Mouse (Mus musculus): ENCODE measurements around the gene Gdpd3. TPM values are rescaled to one million over a fixed set of nuclear protein-coding genes. Genes with fewer than 3 reads are reported as not detected.
"Not testable (repeated sequence)": the region's sequence is repeated elsewhere in the genome, so short reads cannot be mapped to it uniquely, and the experiment has no call there.

Gdpd3 gene
- polyA plus RNA-seq, 1 experiment from 2014 or later = 2.0 TPM

- peaks cover 37% of the 10 kb centered on the region for H3K4me1 ChIP-seq (ENCODE audit: control insufficient read depth, insufficient read depth, low read length)
These were observed 13.0 kb downstream of the Gdpd3 start for GRCm38 (mm10) chr7:126779101-126779500.

GRCm38 (mm10) chr7:126779983-126780970 is 14.1 kb downstream of the Gdpd3 start:
- peak overlapping the region; percentile 34 for H3K9ac ChIP-seq (replicated peaks; ENCODE audit: low read length)
- 2% methylated on average over 21 of the region's 21 CpGs for WGBS
- H3K9me3 ChIP-seq (ENCODE audit: control insufficient read depth, low read length) = no peaks in the 10 kb centered on the region
- peak overlapping the region; percentile 42 for H3K4me3 ChIP-seq (replicated peaks; ENCODE audit: low read depth, low read length)
- peak; percentile 96 for DNase-seq
- peak; percentile 64 for ATAC-seq (ENCODE audit: low FRiP score, low TSS enrichment)
- peaks cover 37% of the 10 kb centered on the region for H3K4me1 ChIP-seq (ENCODE audit: control insufficient read depth, insufficient read depth, low read length)
- H3K36me3 ChIP-seq (ENCODE audit: control insufficient read depth, insufficient read depth, low read length) = peaks cover 23% of the 10 kb centered on the region
- H3K27me3 ChIP-seq (ENCODE audit: control insufficient read depth, insufficient read depth, low read length) = no peaks in the 10 kb centered on the region
- peak overlapping the region; percentile 83 for H3K27ac ChIP-seq (replicated peaks; ENCODE audit: low read depth, low read length)
- H3K4me2 ChIP-seq (ENCODE audit: low read length) = peak overlapping the region; percentile 83

More at GRCm38 (mm10) chr7:126779101-126779500, 13.0 kb downstream of the Gdpd3 start:
- Histone ChIP-seq H3K36me3 (ENCODE audit: control insufficient read depth, insufficient read depth, low read length) (peaks cover 11% of the 10 kb centered on the region), H3K4me2 (ENCODE audit: low read length) (peak overlapping the region; percentile 83)
- H3K4me3 ChIP-seq (replicated peaks; ENCODE audit: low read depth, low read length); H3K9ac ChIP-seq (replicated peaks; ENCODE audit: low read length); H3K27ac ChIP-seq (replicated peaks; ENCODE audit: low read depth, low read length); H3K27me3 ChIP-seq (ENCODE audit: control insufficient read depth, insufficient read depth, low read length); H3K9me3 ChIP-seq (ENCODE audit: control insufficient read depth, low read length); ATAC-seq (ENCODE audit: low FRiP score, low TSS enrichment); DNase-seq: not testable (repeated sequence)
- WGBS = 95% methylated on average over 7 of the region's 7 CpGs

GRCm38 (mm10) chr7:126780971-126781635 is 15.0 kb downstream of the Gdpd3 start, which contains the start of gene Tbx6:
Tbx6 (plus strand) TSS chr7:126781483.
- H3K36me3 ChIP-seq (ENCODE audit: control insufficient read depth, insufficient read depth, low read length) = peaks cover 31% of the 10 kb centered on the region
- H3K4me1 ChIP-seq (ENCODE audit: control insufficient read depth, insufficient read depth, low read length) = peaks cover 31% of the 10 kb centered on the region
- peak within 1 kb of the TSS; percentile 42 for H3K4me3 ChIP-seq (replicated peaks; ENCODE audit: low read depth, low read length)
- 6% methylated on average over 22 of the region's 22 CpGs for WGBS
- peak within 1 kb of the TSS; percentile 83 for H3K4me2 ChIP-seq (ENCODE audit: low read length)
- DNase-seq (no peak), ATAC-seq (ENCODE audit: low FRiP score, low TSS enrichment) (peak; percentile 2; the same call in 1 of the 2 replicates)
- peak within 1 kb of the TSS; percentile 34 for H3K9ac ChIP-seq (replicated peaks; ENCODE audit: low read length)
- no peaks in the 10 kb centered on the region for H3K27me3 ChIP-seq (ENCODE audit: control insufficient read depth, insufficient read depth, low read length)
- peak within 1 kb of the TSS; percentile 83 for H3K27ac ChIP-seq (replicated peaks; ENCODE audit: low read depth, low read length)
- no peaks in the 10 kb centered on the region for H3K9me3 ChIP-seq (ENCODE audit: control insufficient read depth, low read length)

GRCm38 (mm10) chr7:126781661-126782370 is 15.7 kb downstream of the Gdpd3 start:
- Histone ChIP-seq H3K36me3 (ENCODE audit: control insufficient read depth, insufficient read depth, low read length) (peaks cover 38% of the 10 kb centered on the region), H3K27me3 (ENCODE audit: control insufficient read depth, insufficient read depth, low read length) (no peaks in the 10 kb centered on the region), H3K9ac (replicated peaks; ENCODE audit: low read length) (peak overlapping the region; percentile 24), H3K9me3 (ENCODE audit: control insufficient read depth, low read length) (no peaks in the 10 kb centered on the region), H3K4me1 (ENCODE audit: control insufficient read depth, insufficient read depth, low read length) (peaks cover 27% of the 10 kb centered on the region), H3K27ac (replicated peaks; ENCODE audit: low read depth, low read length) (no peak overlapping the region), H3K4me2 (ENCODE audit: low read length) (peak overlapping the region; percentile 83), H3K4me3 (replicated peaks; ENCODE audit: low read depth, low read length) (no peak overlapping the region)
- no peak for DNase-seq
- ATAC-seq (ENCODE audit: low FRiP score, low TSS enrichment) = no peak
- WGBS = 44% methylated on average over 11 of the region's 11 CpGs

GRCm38 (mm10) chr7:126782693-126783092 is 16.6 kb downstream of the Gdpd3 start:
- Histone ChIP-seq H3K4me1 (ENCODE audit: control insufficient read depth, insufficient read depth, low read length) (peaks cover 22% of the 10 kb centered on the region), H3K4me3 (replicated peaks; ENCODE audit: low read depth, low read length) (no peak overlapping the region), H3K9me3 (ENCODE audit: control insufficient read depth, low read length) (no peaks in the 10 kb centered on the region), H3K27ac (replicated peaks; ENCODE audit: low read depth, low read length) (no peak overlapping the region), H3K27me3 (ENCODE audit: control insufficient read depth, insufficient read depth, low read length) (no peaks in the 10 kb centered on the region), H3K36me3 (ENCODE audit: control insufficient read depth, insufficient read depth, low read length) (peaks cover 47% of the 10 kb centered on the region), H3K4me2 (ENCODE audit: low read length) (no peak overlapping the region), H3K9ac (replicated peaks; ENCODE audit: low read length) (no peak overlapping the region)
- no peak for DNase-seq
- ATAC-seq (ENCODE audit: low FRiP score, low TSS enrichment) = no peak
- WGBS = 88% methylated on average over 13 of the region's 13 CpGs

GRCm38 (mm10) chr7:126784469-126784868 is 18.3 kb downstream of the Gdpd3 start:
- DNase-seq (no peak), ATAC-seq (ENCODE audit: low FRiP score, low TSS enrichment) (no peak)
- H3K9me3 ChIP-seq (ENCODE audit: control insufficient read depth, low read length) = no peaks in the 10 kb centered on the region
- H3K9ac ChIP-seq (replicated peaks; ENCODE audit: low read length) = no peak overlapping the region
- 91% methylated on average over 7 of the region's 7 CpGs for WGBS
- no peak overlapping the region for H3K4me2 ChIP-seq (ENCODE audit: low read length)
- peaks cover 15% of the 10 kb centered on the region for H3K4me1 ChIP-seq (ENCODE audit: control insufficient read depth, insufficient read depth, low read length)
- H3K36me3 ChIP-seq (ENCODE audit: control insufficient read depth, insufficient read depth, low read length) = peaks cover 57% of the 10 kb centered on the region
- H3K27me3 ChIP-seq (ENCODE audit: control insufficient read depth, insufficient read depth, low read length) = no peaks in the 10 kb centered on the region
- H3K27ac ChIP-seq (replicated peaks; ENCODE audit: low read depth, low read length) = no peak overlapping the region
- no peak overlapping the region for H3K4me3 ChIP-seq (replicated peaks; ENCODE audit: low read depth, low read length)

- ATAC-seq (ENCODE audit: low FRiP score, low TSS enrichment) (no peak), DNase-seq (no peak)
- H3K27me3 ChIP-seq (ENCODE audit: control insufficient read depth, insufficient read depth, low read length) = no peaks in the 10 kb centered on the region
- no peak overlapping the region for H3K9ac ChIP-seq (replicated peaks; ENCODE audit: low read length)
- no peak overlapping the region for H3K4me2 ChIP-seq (ENCODE audit: low read length)
- H3K4me1 ChIP-seq (ENCODE audit: control insufficient read depth, insufficient read depth, low read length) = peaks cover 9% of the 10 kb centered on the region
- H3K4me3 ChIP-seq (replicated peaks; ENCODE audit: low read depth, low read length) = no peak overlapping the region
- H3K36me3 ChIP-seq (ENCODE audit: control insufficient read depth, insufficient read depth, low read length) = peaks cover 63% of the 10 kb centered on the region
- no peak overlapping the region for H3K27ac ChIP-seq (replicated peaks; ENCODE audit: low read depth, low read length)
- WGBS = 93% methylated on average over 4 of the region's 4 CpGs
- H3K9me3 ChIP-seq (ENCODE audit: control insufficient read depth, low read length) = no peaks in the 10 kb centered on the region
These were observed 18.9 kb downstream of the Gdpd3 start for GRCm38 (mm10) chr7:126785056-126785455.

GRCm38 (mm10) chr7:126786142-126786541 is 20.0 kb downstream of the Gdpd3 start:
- WGBS = 93% methylated on average over 14 of the region's 14 CpGs

More at GRCm38 (mm10) chr7:126786142-126786541, 20.0 kb downstream of the Gdpd3 start:
- Histone ChIP-seq H3K27me3 (ENCODE audit: control insufficient read depth, insufficient read depth, low read length) (no peaks in the 10 kb centered on the region), H3K4me1 (ENCODE audit: control insufficient read depth, insufficient read depth, low read length) (peaks cover 7% of the 10 kb centered on the region), H3K27ac (replicated peaks; ENCODE audit: low read depth, low read length) (no peak overlapping the region), H3K36me3 (ENCODE audit: control insufficient read depth, insufficient read depth, low read length) (peaks cover 65% of the 10 kb centered on the region), H3K9me3 (ENCODE audit: control insufficient read depth, low read length) (no peaks in the 10 kb centered on the region), H3K4me3 (replicated peaks; ENCODE audit: low read depth, low read length) (no peak overlapping the region), H3K4me2 (ENCODE audit: low read length) (no peak overlapping the region), H3K9ac (replicated peaks; ENCODE audit: low read length) (no peak overlapping the region)
- ATAC-seq (ENCODE audit: low FRiP score, low TSS enrichment) (no peak), DNase-seq (no peak)
